Mouse (Mus musculus): ENCODE measurements at regions not wholly inside any gene's neighbourhood (a gene's known extent, or its start where the extent isn't known, plus 50 kb on each side); places are given as distances from the start of the nearest gene placed in this dataset.

DNA sequence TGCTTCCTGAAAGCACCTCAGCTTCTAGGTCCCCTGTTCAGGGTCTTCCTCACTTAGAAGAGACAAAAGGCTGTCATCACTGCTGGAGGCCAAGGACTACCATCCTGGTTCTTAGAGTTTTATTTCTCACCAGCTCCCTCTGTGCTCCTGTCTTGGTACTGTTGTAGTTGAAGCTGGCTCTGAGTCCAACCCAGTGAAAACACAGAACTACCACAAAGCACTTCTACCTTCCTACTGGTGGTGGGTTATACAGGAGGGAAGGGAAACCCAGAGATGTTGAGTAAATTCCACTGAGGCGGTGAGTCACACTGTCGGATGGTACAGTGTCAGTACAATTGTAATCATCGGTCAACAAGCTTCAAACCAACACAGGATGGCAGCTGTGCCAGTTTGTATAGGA, 120.3 kb upstream of the 9330182O14Rik start:
- Histone ChIP-seq H3K9me3 (replicated peaks; ENCODE audit: low read length) (peaks cover 53% of the 10 kb centered on the region), H3K9ac (ENCODE audit: insufficient read depth, low read depth) (no peak overlapping the region), H3K27me3 (replicated peaks) (no peaks in the 10 kb centered on the region), H3K4me2 (ENCODE audit: insufficient read depth, low read depth, poor library complexity, severe bottlenecking) (no peak overlapping the region), H3K79me2 (replicated peaks; ENCODE audit: control insufficient read depth, extremely low read depth, insufficient read depth, poor library complexity, severe bottlenecking) (no peaks in the 10 kb centered on the region), H3K4me1 (ENCODE audit: control insufficient read depth in 1 of 2, insufficient read depth in 2 of 2) (no peaks in the 10 kb centered on the region), H3K36me3 (replicated peaks in 1 of 2; ENCODE audit: control insufficient read depth in 1 of 2, insufficient read depth in 1 of 2, low read length in 1 of 2) (no peaks in the 10 kb centered on the region), H3K4me3 (replicated peaks in 1 of 3; ENCODE audit: low read depth in 2 of 3, low read length in 2 of 3, poor library complexity in 1 of 3) (no peak overlapping the region), H3K27ac (ENCODE audit: insufficient read depth, low read depth) (no peak overlapping the region)
- dilution Hi-C loops (cut with MboI; ENCODE audit: extremely low pct_ligation_motif_present, extremely low pct_unique_long_range_greater_than_20kb, low sequenced_read_pairs) (no loop called here), in situ Hi-C loops (cut with MboI; ENCODE audit: low pct_ligation_motif_present, low pct_unique_long_range_greater_than_20kb, low sequenced_read_pairs) (no loop called here)
- TF ChIP-seq UBTF (IDR thresholded peaks at IDR 0.05; ENCODE audit: low read depth, low read length), result no peak
- no peak for TF ChIP-seq E2F4 (IDR thresholded peaks at IDR 0.05; ENCODE audit: insufficient replicate concordance, low read depth, low read length)
- TF ChIP-seq JUN (IDR thresholded peaks at IDR 0.05; ENCODE audit: insufficient read depth, low read depth, low read length), result no peak
- TF ChIP-seq MAX (IDR thresholded peaks at IDR 0.05; ENCODE audit: low read length), result no peak
- TF ChIP-seq IRF4 (IDR thresholded peaks at IDR 0.05; ENCODE audit: low read depth, low read length), result no peak
- no peak for TF ChIP-seq MAFK (IDR thresholded peaks at IDR 0.05; ENCODE audit: insufficient replicate concordance, low read length)
- no peak for TF ChIP-seq KAT2A (IDR thresholded peaks at IDR 0.05; ENCODE audit: insufficient replicate concordance, low read length)
- TF ChIP-seq ZC3H11A (IDR thresholded peaks at IDR 0.05; ENCODE audit: low read depth, low read length), result no peak
- no peak for TF ChIP-seq ZNF384 (IDR thresholded peaks at IDR 0.05; ENCODE audit: low read depth, low read length)
- TF ChIP-seq HCFC1 (IDR thresholded peaks at IDR 0.05; ENCODE audit: low read depth, low read length), result no peak
- TF ChIP-seq EP300 (IDR thresholded peaks at IDR 0.05; ENCODE audit: low read length), result no peak
- TF ChIP-seq ETS1 (conservative IDR thresholded peaks at IDR 0.05; ENCODE audit: low read depth, low read length), result no peak
- no peak for TF ChIP-seq MXI1 (IDR thresholded peaks at IDR 0.05; ENCODE audit: low read depth, low read length)
- TF ChIP-seq TCF12 (IDR thresholded peaks at IDR 0.05; ENCODE audit: low read depth, low read length), result no peak
- DNase-seq (ENCODE audit: extremely low read depth), result no peak

- dilution Hi-C loops (cut with MboI; ENCODE audit: extremely low pct_ligation_motif_present, extremely low pct_unique_long_range_greater_than_20kb, low sequenced_read_pairs), result no loop called here
- H3K27ac ChIP-seq (ENCODE audit: insufficient read depth, low read depth), result no peak overlapping the region
- DNase-seq (ENCODE audit: extremely low read depth), result no peak
- H3K9me3 ChIP-seq (replicated peaks; ENCODE audit: low read length), result peaks cover 70% of the 10 kb centered on the region
- H3K4me2 ChIP-seq (ENCODE audit: insufficient read depth, low read depth, poor library complexity, severe bottlenecking), result no peak overlapping the region
- TF ChIP-seq PAX5 (IDR thresholded peaks at IDR 0.05; ENCODE audit: low read length) (no peak), RCOR1 (conservative IDR thresholded peaks at IDR 0.05; ENCODE audit: low read depth, low read length) (no peak), KAT2A (IDR thresholded peaks at IDR 0.05; ENCODE audit: insufficient replicate concordance, low read length) (no peak), CHD2 (IDR thresholded peaks at IDR 0.05; ENCODE audit: low read length) (no peak), BHLHE40 (IDR thresholded peaks at IDR 0.05; ENCODE audit: low read depth, low read length) (no peak), MEF2A (IDR thresholded peaks at IDR 0.05; ENCODE audit: borderline replicate concordance, low read depth, low read length) (no peak), ZNF384 (IDR thresholded peaks at IDR 0.05; ENCODE audit: low read depth, low read length) (no peak), EP300 (IDR thresholded peaks at IDR 0.05; ENCODE audit: low read length) (no peak), MXI1 (IDR thresholded peaks at IDR 0.05; ENCODE audit: low read depth, low read length) (no peak), NRF1 (IDR thresholded peaks at IDR 0.05; ENCODE audit: low read depth, low read length) (no peak), ZC3H11A (IDR thresholded peaks at IDR 0.05; ENCODE audit: low read depth, low read length) (no peak), E2F4 (IDR thresholded peaks at IDR 0.05; ENCODE audit: insufficient replicate concordance, low read depth, low read length) (no peak), POLR2A (IDR thresholded peaks at IDR 0.05; ENCODE audit: low read depth, low read length) (no peak), MAX (IDR thresholded peaks at IDR 0.05; ENCODE audit: low read length) (no peak), POLR2AphosphoS2 (IDR thresholded peaks at IDR 0.05; ENCODE audit: low read depth, low read length) (no peak), SIN3A (IDR thresholded peaks at IDR 0.05; ENCODE audit: low read length) (no peak), IRF4 (IDR thresholded peaks at IDR 0.05; ENCODE audit: low read depth, low read length) (no peak), HCFC1 (IDR thresholded peaks at IDR 0.05; ENCODE audit: low read depth, low read length) (no peak), TBP (conservative IDR thresholded peaks at IDR 0.05; ENCODE audit: low read depth, low read length) (no peak)
- in situ Hi-C loops (cut with MboI; ENCODE audit: low pct_ligation_motif_present, low pct_unique_long_range_greater_than_20kb, low sequenced_read_pairs), result no loop called here
- no peak overlapping the region for H3K9ac ChIP-seq (ENCODE audit: insufficient read depth, low read depth)
- no peaks in the 10 kb centered on the region for H3K27me3 ChIP-seq (replicated peaks)
- H3K79me2 ChIP-seq (replicated peaks; ENCODE audit: control insufficient read depth, extremely low read depth, insufficient read depth, poor library complexity, severe bottlenecking), result no peaks in the 10 kb centered on the region
- no peaks in the 10 kb centered on the region for H3K4me1 ChIP-seq (ENCODE audit: control insufficient read depth in 1 of 2, insufficient read depth in 2 of 2)
- H3K36me3 ChIP-seq (replicated peaks in 1 of 2; ENCODE audit: control insufficient read depth in 1 of 2, insufficient read depth in 1 of 2, low read length in 1 of 2), result no peaks in the 10 kb centered on the region
- no peak overlapping the region for H3K4me3 ChIP-seq (replicated peaks in 1 of 3; ENCODE audit: low read depth in 2 of 3, low read length in 2 of 3, poor library complexity in 1 of 3)
Measured at GRCm38 (mm10) chr15:40017019-40017418, 117.1 kb upstream of the 9330182O14Rik start.

All from CH12.LX (cell line).